Mouse (Mus musculus) brain, embryonic 14.5 days (tissue): ENCODE results near the gene Ccdc134. TPM values are rescaled to one million over a fixed set of nuclear protein-coding genes. Genes with fewer than 3 reads are reported as not detected.

Experiments used
- DNase-seq: peaks from one replicate; pipeline ENCODE4 v3.0.0-alpha.2; 2011; ENCODE audit warnings: low read depth
- CTCF ChIP-seq: fragments of 200-500 bp; IDR thresholded peaks from 2 replicates; pipeline ENCODE4 v1.5.1; 2012; ENCODE audit warnings: inconsistent platforms, mild to moderate bottlenecking, moderate library complexity, borderline replicate concordance; ENCODE audit not compliant: insufficient read depth, insufficient read length; ENCODE audit errors: extremely low read depth
- POLR2A ChIP-seq: fragments of 200-500 bp; IDR thresholded peaks from 2 replicates; pipeline ENCODE4 v1.6.1; 2012; ENCODE audit warnings: mild to moderate bottlenecking, inconsistent platforms, borderline replicate concordance; ENCODE audit not compliant: poor library complexity, insufficient read depth, insufficient read length, severe bottlenecking; ENCODE audit errors: extremely low read depth
- polyA plus RNA-seq: library from polyadenylated mRNA; depleted of rRNA; stranded (reverse); fragments of >200 nt; gene quantifications from 2 replicates; pipeline ENCODE4 v1.2.3, GENCODE M21; 2012; rRNA removed

The Ccdc134 gene
- polyA plus RNA-seq, 1 experiment, result 15.2 TPM

- TF ChIP-seq POLR2A (no peak), CTCF (peak; percentile 23; the same call in 1 of the 2 replicates)
These were observed 54.6 kb downstream of the Ccdc134 start for GRCm38 (mm10) chr15:82182311-82182710.

GRCm38 (mm10) chr15:82183596-82183995 lies 55.9 kb downstream of the Ccdc134 start:
- no peak for TF ChIP-seq CTCF
- no peak for TF ChIP-seq POLR2A
- DNase-seq, result no peak

More at GRCm38 (mm10) chr15:82182311-82182710, 54.6 kb downstream of the Ccdc134 start:
- no peak for DNase-seq

DNA sequence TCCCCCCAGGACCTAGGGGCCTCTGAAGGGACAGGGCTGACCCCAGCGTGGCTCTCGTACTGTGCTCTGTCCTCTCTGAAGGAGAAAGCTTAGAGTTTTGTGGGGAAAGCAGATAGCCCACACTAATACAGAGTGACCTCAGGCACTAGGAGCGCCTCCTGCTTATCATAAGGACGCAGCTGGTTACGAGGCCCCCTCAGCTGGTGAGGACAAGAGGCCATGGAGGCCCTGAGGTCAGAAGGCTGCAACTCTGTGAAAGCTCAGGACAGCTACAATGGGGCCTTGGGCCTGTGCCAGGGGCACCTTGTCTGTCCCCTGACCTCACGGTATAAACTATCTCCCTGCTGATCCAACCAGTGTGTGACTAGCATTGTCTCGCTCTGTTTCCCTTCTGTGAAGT lies 56.5 kb downstream of the Ccdc134 start:
- no peak for DNase-seq
- TF ChIP-seq CTCF, result no peak
- no peak for TF ChIP-seq POLR2A

DNA sequence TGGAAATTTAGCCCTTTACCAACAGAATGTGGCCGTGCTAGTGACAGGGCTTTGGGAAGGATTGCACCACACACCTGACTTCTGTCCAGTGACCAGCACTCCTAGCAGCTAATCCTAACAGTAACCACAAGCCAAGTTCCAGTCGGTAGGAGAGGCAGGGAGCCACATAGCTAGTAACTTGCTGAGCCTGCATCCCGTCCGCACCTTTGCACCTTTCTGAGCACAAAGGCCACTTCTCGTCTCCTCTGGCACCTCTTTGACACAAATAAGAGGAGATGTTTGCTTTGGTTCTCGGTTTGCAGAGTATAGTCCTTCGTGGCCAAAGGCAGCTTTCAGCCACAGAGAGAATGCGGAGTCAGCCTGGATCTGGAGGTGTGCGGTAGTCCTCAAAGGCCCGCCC lies 56.9 kb downstream of the Ccdc134 start:
- DNase-seq, result no peak
- TF ChIP-seq POLR2A (no peak), CTCF (no peak)

DNA sequence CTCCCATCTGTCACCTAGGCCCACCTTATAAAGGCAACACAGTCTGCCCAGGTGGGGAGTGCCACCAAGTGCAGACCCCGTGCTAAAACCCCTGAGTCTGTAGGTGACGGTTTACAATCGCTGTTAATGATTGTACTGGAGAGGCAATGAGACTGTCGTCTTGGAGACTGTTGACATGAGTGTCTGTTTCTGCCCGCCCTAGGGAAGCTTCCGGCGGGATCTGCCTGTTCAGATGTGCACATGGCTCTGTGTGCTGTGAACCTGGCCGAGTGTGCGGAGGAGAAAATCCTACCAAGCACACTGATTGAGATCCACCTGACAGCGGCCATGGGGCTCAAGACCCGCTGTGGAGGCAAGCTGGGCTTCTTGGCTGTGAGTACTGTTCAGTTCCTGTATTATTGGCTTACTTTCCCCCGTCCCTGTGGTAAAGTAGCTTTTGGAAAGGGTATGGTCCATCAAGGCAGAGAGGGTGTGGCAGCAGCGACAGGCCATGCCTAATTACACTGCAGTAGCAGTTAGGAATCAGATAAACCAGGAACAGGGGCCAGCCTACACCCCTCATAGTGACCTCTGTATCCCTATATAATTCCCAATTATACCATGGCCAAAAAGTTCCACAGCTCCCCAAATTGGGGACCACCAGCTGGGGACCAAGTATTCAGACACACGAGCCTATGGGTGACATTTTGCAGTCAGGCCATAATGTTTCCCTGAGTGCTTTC lies 57.5 kb downstream of the Ccdc134 start:
- no peak for TF ChIP-seq CTCF
- TF ChIP-seq POLR2A, result no peak
- DNase-seq, result no peak

DNA sequence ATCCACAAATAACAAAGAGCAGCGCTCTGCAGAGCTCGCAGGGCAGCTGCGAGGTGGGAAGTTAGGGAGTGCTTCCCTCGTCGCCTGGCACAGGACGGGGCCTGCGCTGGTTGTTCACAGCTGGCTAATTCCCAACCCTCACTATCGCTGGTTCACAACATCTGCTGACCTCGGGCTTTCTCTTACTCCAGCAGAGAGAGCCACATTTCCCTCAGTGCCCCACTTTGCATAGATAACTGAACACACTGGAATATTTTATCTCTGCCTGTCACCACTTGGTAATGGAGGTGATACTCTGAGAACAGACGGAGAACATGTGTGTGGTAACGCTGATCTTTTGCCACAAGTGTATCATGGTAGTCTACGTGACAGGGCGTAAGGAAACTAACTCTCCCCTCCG lies 58.4 kb downstream of the Ccdc134 start:
- no peak for DNase-seq
- TF ChIP-seq CTCF (no peak), POLR2A (no peak)

GRCm38 (mm10) chr15:82186931-82187330 lies 59.2 kb downstream of the Ccdc134 start:
- TF ChIP-seq CTCF (no peak), POLR2A (no peak)
- no peak for DNase-seq

DNA sequence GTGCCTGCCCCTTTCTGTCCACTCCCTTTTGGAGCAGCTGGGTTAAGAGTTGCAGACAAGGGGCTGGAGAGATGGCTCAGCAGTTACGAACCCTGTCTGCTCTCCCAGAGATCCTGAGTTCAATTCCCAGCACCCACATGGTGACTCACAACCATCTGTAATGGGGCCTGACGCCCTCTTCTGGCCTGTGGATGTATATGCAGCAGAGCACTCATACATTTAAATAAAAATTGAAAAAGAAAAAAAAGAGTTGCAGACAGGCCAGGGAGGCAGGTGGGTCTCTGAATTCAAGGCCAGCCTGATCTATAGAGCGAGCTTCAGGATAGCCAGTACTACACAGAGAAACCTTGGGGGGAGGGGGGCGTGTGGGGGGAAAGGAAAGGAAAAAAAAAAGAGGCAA lies 59.7 kb downstream of the Ccdc134 start:
- TF ChIP-seq CTCF (no peak), POLR2A (no peak)
- DNase-seq, result no peak

DNA sequence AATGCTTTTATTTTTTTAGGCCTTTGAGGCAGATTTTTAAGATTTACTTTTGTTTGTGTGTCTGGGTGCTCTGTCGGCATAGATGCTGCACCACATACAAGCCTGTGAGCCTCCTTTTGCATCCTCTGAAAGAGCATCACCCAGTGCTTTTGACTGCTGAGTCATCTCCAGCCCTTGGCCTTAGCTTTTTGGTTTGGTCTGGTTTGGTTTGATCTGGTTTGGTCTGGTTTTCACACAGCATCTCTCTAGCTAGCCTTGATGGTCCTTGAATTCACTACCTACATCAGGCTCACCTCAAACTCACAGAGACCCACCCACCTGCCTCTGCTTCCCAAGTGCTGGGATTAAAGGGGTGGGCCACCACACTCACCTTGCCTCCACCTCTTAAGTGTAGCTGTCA lies 60.2 kb downstream of the Ccdc134 start:
- TF ChIP-seq POLR2A, result no peak
- TF ChIP-seq CTCF, result no peak

GRCm38 (mm10) chr15:82188481-82189240 lies 60.9 kb downstream of the Ccdc134 start:
- peak; percentile 47; the same call in 1 of the 2 replicates for TF ChIP-seq CTCF
- no peak for TF ChIP-seq POLR2A
- DNase-seq, result no peak

More for the DNA sequence above, 60.2 kb downstream of the Ccdc134 start:
- DNase-seq, result no peak

Other genes with a start within 250 kb of the Ccdc134 start
- 30.8 and 34.4 TPM in 2 replicates for gene Polr3h, start 201.7 kb upstream of the Ccdc134 start, polyA plus RNA-seq
- gene Csdc2, start 191.2 kb upstream of the Ccdc134 start, polyA plus RNA-seq, result 89.4 and 128 TPM in 2 replicates
- 75.6 and 78.9 TPM in 2 replicates for gene Pmm1, start 167.0 kb upstream of the Ccdc134 start, polyA plus RNA-seq
- gene 1700029P11Rik, start 147.4 kb upstream of the Ccdc134 start, polyA plus RNA-seq, result not detected in 2 replicates
- 22.5 and 27.6 TPM in 2 replicates for gene Xrcc6, start 140.1 kb upstream of the Ccdc134 start, polyA plus RNA-seq
- gene Desi1, start 94.1 kb upstream of the Ccdc134 start, polyA plus RNA-seq, result 44.4 and 50.1 TPM in 2 replicates
- gene Snu13, start 80.3 kb upstream of the Ccdc134 start, polyA plus RNA-seq, result 143 and 191 TPM in 2 replicates
- 0.01 TPM in 1 of 2 replicates, not detected in the other for gene 4930407I10Rik, start 68.8 kb upstream of the Ccdc134 start, polyA plus RNA-seq
- 0.07 and 0.10 TPM in 2 replicates for gene Mei1, start 57.9 kb upstream of the Ccdc134 start, polyA plus RNA-seq
- gene Srebf2, start 19.3 kb downstream of the Ccdc134 start, polyA plus RNA-seq, result 196 and 230 TPM in 2 replicates
- 1.8 and 3.2 TPM in 2 replicates for gene Shisa8, start 84.9 kb downstream of the Ccdc134 start, polyA plus RNA-seq
- gene Tnfrsf13c, start 96.4 kb downstream of the Ccdc134 start, polyA plus RNA-seq, result 0.26 and 0.30 TPM in 2 replicates
- gene Cenpm, start 116.8 kb downstream of the Ccdc134 start, polyA plus RNA-seq, result 16.5 and 26.2 TPM in 2 replicates
- gene 1500009C09Rik, start 124.5 kb downstream of the Ccdc134 start, polyA plus RNA-seq, result 67.2 and 71.3 TPM in 2 replicates
- gene Sept3, start 147.0 kb downstream of the Ccdc134 start, polyA plus RNA-seq, result 426 and 484 TPM in 2 replicates
- 0.15 and 0.19 TPM in 2 replicates for gene Wbp2nl, start 171.0 kb downstream of the Ccdc134 start, polyA plus RNA-seq
- 46.0 and 46.4 TPM in 2 replicates for gene Naga, start 211.0 kb downstream of the Ccdc134 start, polyA plus RNA-seq
- 1.3 and 1.9 TPM in 2 replicates for gene Pheta2, start 211.0 kb downstream of the Ccdc134 start, polyA plus RNA-seq
- 231 and 270 TPM in 2 replicates for gene Smdt1, start 211.0 kb downstream of the Ccdc134 start, polyA plus RNA-seq
- 298 and 375 TPM in 2 replicates for gene Ndufa6, start 226.4 kb downstream of the Ccdc134 start, polyA plus RNA-seq